Comparison of ENCODE assay signal across 25 mouse cellular contexts in the genomic region with DNA sequence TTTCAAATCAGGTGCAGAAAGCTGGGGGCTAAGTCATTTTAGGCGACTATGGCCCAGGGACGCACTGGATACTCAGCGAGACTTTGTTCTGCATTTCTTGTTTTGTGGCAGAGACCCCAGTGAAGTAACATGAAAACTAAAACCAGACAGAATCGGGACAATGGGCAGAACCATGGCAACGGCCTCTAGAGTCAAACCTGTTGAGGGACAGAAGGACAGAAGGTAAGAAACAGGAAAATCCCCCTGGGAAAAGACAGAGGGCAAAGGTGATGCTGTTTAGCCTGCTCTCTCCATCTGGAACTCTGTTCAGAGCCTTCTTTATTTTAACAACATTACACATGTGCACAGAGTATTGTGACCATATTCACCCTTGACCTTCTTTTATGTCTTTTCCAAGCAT.
DNase-seq lines count a peak whose midpoint lies in the region; ATAC-seq lines count a peak whose summit lies in the region.
"Had no signal": no experiment of that assay in that cellular context is flagged by ENCODE, and none has a peak within 500 bp of the region (broad histone marks: within the 10 kb centered on the region; RNA-seq: fewer than 3 reads in every experiment).

No protein-coding gene starts in this region.

- intact Hi-C loops in heart, postnatal 14 days (cut with DNase I) = no loop called here

- WGBS in forebrain, embryonic 12.5 days = 53% methylated on average over 5 of the region's 5 CpGs
- 58% methylated on average over 5 of the region's 5 CpGs for WGBS in forebrain, embryonic 10.5 days
- 49% methylated on average over 5 of the region's 5 CpGs for WGBS in midbrain, embryonic 10.5 days
- 42% methylated on average over 5 of the region's 5 CpGs for WGBS in midbrain, embryonic 14.5 days

- ATAC-seq in forebrain, embryonic 12.5 days (ENCODE audit: low FRiP score) = 0 out of 2 replicates have a peak, but pooled peaks have one; percentile 6
- ATAC-seq in midbrain, embryonic 14.5 days (ENCODE audit: low FRiP score, low TSS enrichment) = no peak
- ATAC-seq: activated CD4-positive, CD25-positive, alpha-beta regulatory T cell, adult 4 months; forebrain, embryonic 14.5 days; forebrain, postnatal 0 days; intestine, postnatal 0 days had no signal

- DNase-seq in forebrain, embryonic 10.5 days (ENCODE audit: extremely low spot score, low spot score) = no peak
- DNase-seq in midbrain, embryonic 10.5 days (ENCODE audit: low spot score) = peak; percentile 63
- no peak for DNase-seq in midbrain, embryonic 14.5 days
- peak; percentile 50 for DNase-seq in embryo, embryonic 11 days
- DNase-seq in mesoderm, embryonic 11.5 days (ENCODE audit: low read depth, low spot score) = peak; percentile 35
- DNase-seq in heart, postnatal 14 days = no peak
- no peak for DNase-seq in thymus, postnatal 4 days
- DNase-seq: adrenal gland, adult 8-10 months; adrenal gland, postnatal 25 days; cerebellum, adult 18-20 months; cerebellum, adult 9-10 months; cerebellum, postnatal 14 days; forebrain, postnatal 0 days; gastrocnemius, adult 2 months; gastrocnemius, postnatal 14 days; heart, adult 11 months; heart, postnatal 4 days had no signal

- H3K9me3 ChIP-seq in forebrain, embryonic 12.5 days = 0 out of 2 replicates have a peak, but pooled peaks cover 4% of the 10 kb centered on the region
- H3K9me3 ChIP-seq in forebrain, embryonic 10.5 days = no peaks in the 10 kb centered on the region
- no peaks in the 10 kb centered on the region for H3K9me3 ChIP-seq in midbrain, embryonic 10.5 days (replicated peaks)
- H3K9me3 ChIP-seq in midbrain, embryonic 14.5 days (ENCODE audit: control insufficient read depth, low read length) = no peaks in the 10 kb centered on the region
- H3K9me3 ChIP-seq: embryonic facial prominence, embryonic 13.5 days had no signal

- H3K9ac ChIP-seq in forebrain, embryonic 12.5 days = no peak overlapping the region
- no peak overlapping the region for H3K9ac ChIP-seq in midbrain, embryonic 14.5 days (replicated peaks; ENCODE audit: low read length)
- H3K9ac ChIP-seq: embryonic facial prominence, embryonic 13.5 days; forebrain, postnatal 0 days; hindbrain, embryonic 14.5 days had no signal

- H3K4me3 ChIP-seq in forebrain, embryonic 12.5 days (replicated peaks) = no peak overlapping the region
- H3K4me3 ChIP-seq in forebrain, embryonic 10.5 days = no peak overlapping the region
- no peak overlapping the region for H3K4me3 ChIP-seq in midbrain, embryonic 10.5 days
- H3K4me3 ChIP-seq in midbrain, embryonic 14.5 days (replicated peaks; ENCODE audit: low read depth, low read length) = no peak overlapping the region
- H3K4me3 ChIP-seq: embryonic facial prominence, embryonic 13.5 days; erythroblast, embryonic 14.5 days; gastrocnemius, adult 2 months had no signal

- no peak overlapping the region for H3K27ac ChIP-seq in forebrain, embryonic 12.5 days
- H3K27ac ChIP-seq in forebrain, embryonic 10.5 days = no peak overlapping the region
- H3K27ac ChIP-seq in midbrain, embryonic 10.5 days (replicated peaks) = no peak overlapping the region
- H3K27ac ChIP-seq in midbrain, embryonic 14.5 days (replicated peaks; ENCODE audit: low read depth, low read length) = no peak overlapping the region
- H3K27ac ChIP-seq: embryonic facial prominence, embryonic 13.5 days; gastrocnemius, adult 2 months; hindbrain, embryonic 14.5 days had no signal

- H3K4me2 ChIP-seq in forebrain, embryonic 12.5 days = no peak overlapping the region
- H3K4me2 ChIP-seq in midbrain, embryonic 14.5 days (ENCODE audit: low read length) = no peak overlapping the region
- H3K4me2 ChIP-seq: embryonic facial prominence, embryonic 13.5 days; heart, embryonic 11.5 days; hindbrain, embryonic 14.5 days had no signal

- H3K27me3 ChIP-seq in forebrain, embryonic 12.5 days = no peaks in the 10 kb centered on the region
- H3K27me3 ChIP-seq in forebrain, embryonic 10.5 days (ENCODE audit: poor library complexity, severe bottlenecking) = no peaks in the 10 kb centered on the region
- H3K27me3 ChIP-seq in midbrain, embryonic 10.5 days (ENCODE audit: low read depth, poor library complexity, severe bottlenecking) = no peaks in the 10 kb centered on the region
- no peaks in the 10 kb centered on the region for H3K27me3 ChIP-seq in midbrain, embryonic 14.5 days (ENCODE audit: control insufficient read depth, insufficient read depth, low read length)
- H3K27me3 ChIP-seq: embryonic facial prominence, embryonic 13.5 days had no signal

- no peaks in the 10 kb centered on the region for H3K4me1 ChIP-seq in forebrain, embryonic 12.5 days
- no peaks in the 10 kb centered on the region for H3K4me1 ChIP-seq in forebrain, embryonic 10.5 days
- 0 out of 2 replicates have a peak, but pooled peaks cover 6% of the 10 kb centered on the region for H3K4me1 ChIP-seq in midbrain, embryonic 10.5 days
- no peaks in the 10 kb centered on the region for H3K4me1 ChIP-seq in midbrain, embryonic 14.5 days (ENCODE audit: control insufficient read depth, insufficient read depth, low read length)
- H3K4me1 ChIP-seq: embryonic facial prominence, embryonic 13.5 days had no signal

- no peaks in the 10 kb centered on the region for H3K36me3 ChIP-seq in forebrain, embryonic 12.5 days (replicated peaks)
- no peaks in the 10 kb centered on the region for H3K36me3 ChIP-seq in forebrain, embryonic 10.5 days (replicated peaks)
- H3K36me3 ChIP-seq in midbrain, embryonic 10.5 days = no peaks in the 10 kb centered on the region
- no peaks in the 10 kb centered on the region for H3K36me3 ChIP-seq in midbrain, embryonic 14.5 days (ENCODE audit: control insufficient read depth, insufficient read depth, low read length)
- H3K36me3 ChIP-seq: embryonic facial prominence, embryonic 13.5 days had no signal

Comparison
In these comparisons a context has a peak if more than half of its experiments do, and no peak if none do; other contexts are left out.
1. DNase-seq: peak in midbrain, embryonic 10.5 days (single experiment), embryo, embryonic 11 days (single experiment) and mesoderm, embryonic 11.5 days (single experiment); none in forebrain, embryonic 10.5 days (single experiment), midbrain, embryonic 14.5 days (single experiment), heart, postnatal 14 days (0 of 2) and thymus, postnatal 4 days (single experiment).